Mouse (Mus musculus) E14TG2a.4 (cell line): Measurements from ENCODE around the gene Pdgfb.

Source experiments
- H3K27me3 ChIP-seq: 2 replicates; pipeline ENCODE4 v1.6.1; 2014; ENCODE audit warnings: low read length, control low read depth; ENCODE audit not compliant: insufficient read depth
- H3K36me3 ChIP-seq: 2 replicates; pipeline ENCODE4 v1.6.1; 2014; ENCODE audit warnings: low read length, control low read depth; ENCODE audit not compliant: insufficient read depth
- H3K4me1 ChIP-seq: replicated peaks from 2 replicates; pipeline ENCODE4 v1.6.1; 2014; ENCODE audit warnings: low read depth, low read length, control low read depth
- H3K4me3 ChIP-seq: replicated peaks from 2 replicates; pipeline ENCODE4 v1.5.1; 2014; ENCODE audit warnings: mild to moderate bottlenecking, low read length
- H3K9me3 ChIP-seq: 2 replicates; pipeline ENCODE4 v1.6.1; 2014; ENCODE audit warnings: low read length, control low read depth
- CTCF ChIP-seq: conservative IDR thresholded peaks from 2 replicates; pipeline ENCODE4 v1.5.1; 2014; ENCODE audit warnings: low read length
- NANOG ChIP-seq: IDR thresholded peaks from 2 replicates; pipeline ENCODE4 v1.6.1; 2014; ENCODE audit warnings: borderline replicate concordance, low read length, mixed read lengths
- POU5F1 ChIP-seq: IDR thresholded peaks from 2 replicates; pipeline ENCODE4 v1.6.1; 2014; ENCODE audit warnings: low read length, borderline replicate concordance

Gene Pdgfb

DNA sequence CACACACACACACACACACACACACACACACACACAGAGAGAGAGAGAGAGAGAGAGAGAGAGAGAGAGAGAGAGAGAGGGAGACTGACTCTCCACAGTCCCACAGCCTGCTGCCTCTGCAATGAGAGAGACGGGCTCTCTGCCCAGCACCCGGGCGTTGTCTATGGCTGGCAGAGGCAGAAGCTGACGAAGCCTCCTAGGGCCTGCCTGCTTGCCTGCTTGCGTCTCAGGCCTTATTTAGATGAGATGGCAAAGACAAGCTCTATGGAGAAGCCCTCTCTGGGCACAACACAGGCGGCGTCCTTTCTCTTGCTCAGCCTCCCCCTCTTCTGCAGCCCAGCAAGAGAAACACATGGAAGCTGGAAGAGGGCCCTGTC is 4.6 kb downstream of the Pdgfb start:
- Histone ChIP-seq H3K36me3 (no peaks in the 10 kb centered on the region), H3K4me3 (0 out of 2 replicates have a peak overlapping the region, but pooled peaks have one; percentile 23), H3K9me3 (no peaks in the 10 kb centered on the region), H3K27me3 (peaks cover 28% of the 10 kb centered on the region), H3K4me1 (peaks cover 63% of the 10 kb centered on the region)
- TF ChIP-seq NANOG, result no peak
- no peak for TF ChIP-seq POU5F1
- TF ChIP-seq CTCF, result no peak

DNA sequence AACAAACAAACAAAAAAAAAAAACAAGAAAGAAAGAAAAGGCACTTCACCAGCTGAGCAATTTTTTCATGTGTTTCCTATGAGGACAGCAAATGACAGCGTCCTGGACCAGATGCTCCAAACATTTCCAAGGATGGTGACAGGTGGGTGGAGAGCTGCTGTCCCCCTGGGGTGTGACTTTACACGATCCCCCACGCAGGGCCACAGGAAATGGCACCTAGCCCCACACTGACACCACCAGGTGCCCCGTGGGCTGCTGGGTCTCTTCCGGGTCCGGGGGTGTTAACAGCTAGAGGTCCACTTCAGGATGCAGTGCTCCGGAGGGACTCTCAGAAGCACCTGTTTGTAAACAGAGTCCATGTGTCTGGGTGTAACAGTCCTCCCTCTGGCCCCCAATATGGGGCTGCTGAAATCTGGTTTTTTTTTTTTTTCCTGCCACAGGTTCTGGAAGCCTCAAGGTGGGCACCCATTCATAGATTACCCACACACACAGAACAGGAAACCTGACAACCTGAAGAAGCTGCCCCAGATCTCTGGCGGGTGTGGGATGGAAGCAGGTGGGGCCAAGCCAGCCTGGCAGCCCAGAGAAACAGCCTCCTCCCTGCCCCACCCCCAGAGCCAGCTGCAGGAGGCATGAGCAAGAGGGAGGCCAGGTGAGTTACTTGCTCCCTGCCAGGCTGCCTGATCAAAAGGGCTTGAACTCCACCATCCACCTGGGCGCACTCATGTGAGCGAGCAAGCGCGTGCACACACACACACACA is 5.2 kb downstream of the Pdgfb start:
- TF ChIP-seq POU5F1, result no peak
- peaks cover 64% of the 10 kb centered on the region for H3K4me1 ChIP-seq
- H3K27me3 ChIP-seq, result peaks cover 28% of the 10 kb centered on the region
- H3K4me3 ChIP-seq, result no peak overlapping the region; the same call in 1 of the 2 replicates
- no peaks in the 10 kb centered on the region for H3K9me3 ChIP-seq
- no peaks in the 10 kb centered on the region for H3K36me3 ChIP-seq

- no peaks in the 10 kb centered on the region for H3K9me3 ChIP-seq
- no peak overlapping the region for H3K4me3 ChIP-seq
- TF ChIP-seq POU5F1 (no peak), CTCF (no peak), NANOG (no peak)
- H3K36me3 ChIP-seq, result peaks cover 5% of the 10 kb centered on the region; the same call in 1 of the 2 replicates
- peaks cover 30% of the 10 kb centered on the region for H3K27me3 ChIP-seq
- peaks cover 73% of the 10 kb centered on the region for H3K4me1 ChIP-seq
Measured at GRCm38 (mm10) chr15:80008461-80008860, 6.3 kb downstream of the Pdgfb start.

DNA sequence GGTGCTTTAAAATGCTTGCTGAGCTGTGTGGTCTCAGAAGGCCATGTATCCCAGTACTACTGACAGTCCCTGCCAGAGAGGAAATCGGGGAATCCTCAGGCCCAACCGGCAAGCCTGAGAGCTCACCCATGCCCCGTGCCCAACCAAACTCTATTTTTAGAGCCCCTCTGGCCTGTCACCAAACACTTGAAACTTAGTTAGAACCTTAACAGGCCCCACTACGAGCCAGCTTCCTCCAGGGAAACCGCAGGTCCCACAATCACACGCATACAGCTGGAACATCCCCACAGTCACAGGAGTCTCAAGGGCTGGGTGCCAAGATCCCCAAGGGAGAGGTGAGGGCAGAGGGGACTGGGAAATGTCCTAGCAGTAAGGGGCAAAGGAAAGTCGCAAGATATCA is 8.6 kb downstream of the Pdgfb start:
- Histone ChIP-seq H3K27me3 (peaks cover 31% of the 10 kb centered on the region), H3K36me3 (peaks cover 14% of the 10 kb centered on the region), H3K4me3 (no peak overlapping the region), H3K4me1 (peaks cover 66% of the 10 kb centered on the region), H3K9me3 (no peaks in the 10 kb centered on the region)
- no peak for TF ChIP-seq NANOG
- no peak for TF ChIP-seq POU5F1
- TF ChIP-seq CTCF, result no peak

DNA sequence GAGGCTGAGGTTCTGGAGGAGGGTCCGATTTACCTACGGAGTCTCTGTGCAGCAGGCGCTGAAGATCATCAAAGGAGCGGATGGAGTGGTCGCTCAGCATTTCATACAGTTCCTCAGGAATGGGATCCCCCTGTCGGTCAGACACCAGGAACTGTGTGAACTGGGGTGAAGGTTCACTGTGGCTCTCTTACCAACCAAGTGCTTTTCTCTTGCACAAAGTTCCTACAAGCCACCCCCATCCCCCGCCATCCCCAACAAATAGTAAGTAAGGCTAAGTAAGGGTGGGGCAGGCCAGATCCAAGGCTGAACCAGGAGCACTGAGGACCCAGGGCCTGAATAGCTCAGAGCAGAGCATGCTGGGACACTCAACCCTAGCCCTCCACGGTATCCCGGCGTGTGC is 9.3 kb downstream of the Pdgfb start:
- Histone ChIP-seq H3K4me3 (peak overlapping the region; percentile 55), H3K36me3 (peaks cover 21% of the 10 kb centered on the region), H3K4me1 (peaks cover 66% of the 10 kb centered on the region), H3K9me3 (no peaks in the 10 kb centered on the region), H3K27me3 (peaks cover 38% of the 10 kb centered on the region)
- TF ChIP-seq CTCF, result no peak
- TF ChIP-seq NANOG, result no peak; the same call in 1 of the 2 replicates
- TF ChIP-seq POU5F1, result no peak

DNA sequence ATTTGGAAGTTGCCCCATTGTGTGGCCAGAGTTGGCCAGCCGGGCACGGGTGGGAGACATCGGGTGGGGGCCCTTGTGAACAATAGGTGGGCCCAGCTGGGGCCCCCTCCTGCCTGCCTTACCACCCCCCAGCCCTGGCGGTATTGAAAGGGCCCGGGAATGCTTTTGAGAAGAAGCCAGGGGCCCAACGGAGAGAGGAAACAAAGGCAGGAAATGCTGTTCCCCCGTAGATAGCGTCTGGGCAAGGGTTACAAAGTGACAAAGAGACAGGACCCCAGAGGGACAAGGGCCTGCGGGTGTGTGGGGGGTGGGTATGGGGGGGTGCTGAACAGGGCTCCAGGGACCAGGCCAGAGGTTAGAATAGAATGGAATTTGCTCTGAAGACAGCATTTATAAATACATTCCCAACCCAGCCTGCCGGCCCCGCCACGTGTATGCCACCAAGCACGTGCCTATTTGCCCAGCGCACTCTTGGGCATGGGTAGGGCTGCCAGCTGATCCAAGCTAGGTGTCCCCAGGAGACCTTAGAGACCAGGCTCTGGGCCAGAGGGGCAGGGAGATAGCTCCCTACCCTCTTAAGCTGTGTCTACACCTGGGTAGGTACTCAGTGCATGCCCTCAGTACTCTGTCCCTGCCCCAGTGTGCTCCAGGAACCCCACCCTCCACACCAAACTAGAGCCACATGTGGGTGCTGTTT is 10.0 kb downstream of the Pdgfb start:
- Histone ChIP-seq H3K9me3 (no peaks in the 10 kb centered on the region), H3K4me3 (peak overlapping the region; percentile 55), H3K36me3 (peaks cover 28% of the 10 kb centered on the region), H3K27me3 (peaks cover 38% of the 10 kb centered on the region), H3K4me1 (peaks cover 59% of the 10 kb centered on the region)
- TF ChIP-seq CTCF, result no peak
- no peak for TF ChIP-seq POU5F1
- no peak for TF ChIP-seq NANOG

- H3K4me3 ChIP-seq, result no peak overlapping the region
- H3K4me1 ChIP-seq, result peaks cover 49% of the 10 kb centered on the region
- TF ChIP-seq CTCF, result no peak
- TF ChIP-seq NANOG, result no peak
- TF ChIP-seq POU5F1, result no peak
- H3K36me3 ChIP-seq, result peaks cover 39% of the 10 kb centered on the region
- peaks cover 38% of the 10 kb centered on the region for H3K27me3 ChIP-seq
- no peaks in the 10 kb centered on the region for H3K9me3 ChIP-seq
Measured at GRCm38 (mm10) chr15:80003581-80003980, 11.2 kb downstream of the Pdgfb start.

- peaks cover 56% of the 10 kb centered on the region for H3K4me1 ChIP-seq
- peak overlapping the region; percentile 53 for H3K4me3 ChIP-seq
- H3K36me3 ChIP-seq, result peaks cover 59% of the 10 kb centered on the region
- TF ChIP-seq POU5F1, result no peak
- TF ChIP-seq NANOG, result no peak
- no peak for TF ChIP-seq CTCF
- H3K27me3 ChIP-seq, result peaks cover 40% of the 10 kb centered on the region
- no peaks in the 10 kb centered on the region for H3K9me3 ChIP-seq
Measured at GRCm38 (mm10) chr15:80001601-80002000, 13.2 kb downstream of the Pdgfb start.
